Mouse (Mus musculus) lung, adult 2 months (tissue): ENCODE measurements at regions not wholly inside any gene's neighbourhood (a gene's known extent, or its start where the extent isn't known, plus 50 kb on each side); places are given as distances from the start of the nearest gene placed in this dataset.

Source experiments
- DNase-seq: peaks from one replicate; pipeline ENCODE4 v3.0.0; 2022
- H3K4me1 ChIP-seq: fragments of 200-500 bp; 2 replicates; pipeline ENCODE4 v1.6.1; 2011; ENCODE audit warnings: low read length; ENCODE audit not compliant: control insufficient read depth, insufficient read depth
- H3K4me3 ChIP-seq: fragments of 200-500 bp; replicated peaks from 2 replicates; pipeline ENCODE3; 2011; ENCODE audit warnings: low read depth, mild to moderate bottlenecking, control low read depth, low read length; ENCODE audit errors: extremely low read depth
- CTCF ChIP-seq: fragments of 200-500 bp; IDR thresholded peaks from 2 replicates; pipeline ENCODE4 v1.5.1; 2011; ENCODE audit warnings: mild to moderate bottlenecking, low read length, control low read depth; ENCODE audit not compliant: insufficient read depth
- POLR2A ChIP-seq: fragments of 200-500 bp; IDR thresholded peaks from 2 replicates; pipeline ENCODE4 v1.6.1; 2011; ENCODE audit warnings: low read depth, mild to moderate bottlenecking, control low read depth, low read length, borderline replicate concordance; ENCODE audit errors: extremely low read depth
- WGBS: fragments of 180-500 bp; shearing (Covaris S2); methylation state at CpG from one replicate; pipeline ENCODE4 v1.1.7; 2018; 5-methylcytosine and 5-hydroxymethylcytosine counted together

- Histone ChIP-seq H3K4me1 (no peaks in the 10 kb centered on the region; the same call in 1 of the 2 replicates), H3K4me3 (no peak overlapping the region)
- DNase-seq, result no peak
- WGBS, result 42% methylated on average over 5 of the region's 5 CpGs
- TF ChIP-seq POLR2A, result no peak
- no peak for TF ChIP-seq CTCF
Observed at GRCm38 (mm10) chr10:111719632-111720031, 213.5 kb downstream of the Phlda1 start.

GRCm38 (mm10) chr10:111721068-111721467, 215.0 kb downstream of the Phlda1 start:
- DNase-seq, result no peak
- 56% methylated on average over 5 of the region's 5 CpGs for WGBS

GRCm38 (mm10) chr10:111723885-111724284, 217.8 kb downstream of the Phlda1 start:
- TF ChIP-seq CTCF (no peak), POLR2A (no peak)
- no peaks in the 10 kb centered on the region for H3K4me1 ChIP-seq
- no peak overlapping the region for H3K4me3 ChIP-seq
- DNase-seq, result no peak
- WGBS, result 83% methylated on average over 2 of the region's 2 CpGs

More at GRCm38 (mm10) chr10:111721068-111721467, 215.0 kb downstream of the Phlda1 start:
- TF ChIP-seq CTCF, result no peak
- H3K4me1 ChIP-seq, result no peaks in the 10 kb centered on the region
- H3K4me3 ChIP-seq, result no peak overlapping the region

GRCm38 (mm10) chr10:111724574-111725414, 218.7 kb downstream of the Phlda1 start:
- TF ChIP-seq POLR2A (no peak), CTCF (no peak)
- DNase-seq, result no peak
- no peaks in the 10 kb centered on the region for H3K4me1 ChIP-seq
- WGBS, result 54% methylated on average over 7 of the region's 7 CpGs
- no peak overlapping the region for H3K4me3 ChIP-seq

GRCm38 (mm10) chr10:111736026-111736425, 229.9 kb downstream of the Phlda1 start:
- no peak for DNase-seq
- Histone ChIP-seq H3K4me3 (no peak overlapping the region), H3K4me1 (peaks cover 2% of the 10 kb centered on the region; the same call in 1 of the 2 replicates)
- no peak for TF ChIP-seq CTCF
- no peak for TF ChIP-seq POLR2A
- 69% methylated on average over 3 of the region's 3 CpGs for WGBS

- WGBS, result 37% methylated on average over 5 of the region's 5 CpGs
Observed at GRCm38 (mm10) chr10:111739471-111740138, 232.9 kb upstream of the Krr1 start.

GRCm38 (mm10) chr10:111740586-111741265, 231.7 kb upstream of the Krr1 start:
- Histone ChIP-seq H3K4me1 (peaks cover 2% of the 10 kb centered on the region; the same call in 1 of the 2 replicates), H3K4me3 (no peak overlapping the region)
- TF ChIP-seq CTCF (no peak), POLR2A (no peak)
- 37% methylated on average over 9 of the region's 9 CpGs for WGBS
- no peak for DNase-seq

More at GRCm38 (mm10) chr10:111739471-111740138, 232.9 kb upstream of the Krr1 start:
- TF ChIP-seq CTCF, result no peak
- Histone ChIP-seq H3K4me1 (peaks cover 2% of the 10 kb centered on the region; the same call in 1 of the 2 replicates), H3K4me3 (no peak overlapping the region)
- no peak for DNase-seq

- 57% methylated on average over 5 of the region's 5 CpGs for WGBS
- no peak overlapping the region for H3K4me3 ChIP-seq
- no peak for DNase-seq
- peaks cover 2% of the 10 kb centered on the region; the same call in 1 of the 2 replicates for H3K4me1 ChIP-seq
- TF ChIP-seq POLR2A, result no peak
Observed at GRCm38 (mm10) chr10:111741301-111741945, 231.0 kb upstream of the Krr1 start.

- Histone ChIP-seq H3K4me3 (no peak overlapping the region), H3K4me1 (peaks cover 2% of the 10 kb centered on the region; the same call in 1 of the 2 replicates)
- 88% methylated on average over 9 of the region's 9 CpGs for WGBS
- DNase-seq, result no peak
- TF ChIP-seq CTCF (no peak), POLR2A (no peak)
Observed at GRCm38 (mm10) chr10:111743291-111743690, 229.2 kb upstream of the Krr1 start.

GRCm38 (mm10) chr10:111745116-111745515, 227.3 kb upstream of the Krr1 start:
- WGBS, result 97% methylated on average over 3 of the region's 3 CpGs
- Histone ChIP-seq H3K4me3 (no peak overlapping the region), H3K4me1 (no peaks in the 10 kb centered on the region)
- no peak for DNase-seq
- TF ChIP-seq POLR2A, result no peak
- TF ChIP-seq CTCF, result no peak
